ENCODE assay signal across 21 mouse cellular contexts in genomic region chr4:128889752-128890630, GRCm38 (mm10). TPM values are rescaled to one million over a fixed set of nuclear protein-coding genes. Genes with fewer than 3 reads are reported as not detected.
DNase-seq lines count a peak whose midpoint lies in the region; ATAC-seq and TF ChIP-seq lines count a peak whose summit lies in the region.
"Had no signal": no experiment of that assay in that cellular context is flagged by ENCODE, and none has a peak within 500 bp of the region (broad histone marks: within the 10 kb centered on the region; RNA-seq: fewer than 3 reads in every experiment).

No protein-coding gene starts in this region.

- ATAC-seq in hindbrain, embryonic 16.5 days: no peak
- ATAC-seq in forebrain, embryonic 16.5 days: no peak
- ATAC-seq: intestine, embryonic 16.5 days had no signal

- no peak for TF ChIP-seq POLR2A in cerebellum, adult 2 months (IDR thresholded peaks at IDR 0.05; ENCODE audit: borderline replicate concordance, insufficient read depth, low read length)

- peaks cover 17% of the 10 kb centered on the region for H3K27me3 ChIP-seq in hindbrain, embryonic 10.5 days (ENCODE audit: insufficient read depth, poor library complexity, severe bottlenecking)
- no peaks in the 10 kb centered on the region for H3K27me3 ChIP-seq in hindbrain, embryonic 16.5 days (replicated peaks; ENCODE audit: control insufficient read depth, insufficient read depth, low read length)
- no peaks in the 10 kb centered on the region for H3K27me3 ChIP-seq in cerebellum, adult 2 months (ENCODE audit: control insufficient read depth, insufficient read depth, low read length)
- no peaks in the 10 kb centered on the region for H3K27me3 ChIP-seq in forebrain, embryonic 16.5 days (replicated peaks; ENCODE audit: control insufficient read depth, insufficient read depth, low read length)
- H3K27me3 ChIP-seq: embryonic facial prominence, embryonic 15.5 days; heart, embryonic 12.5 days; hindbrain, embryonic 15.5 days; kidney, embryonic 15.5 days; limb, embryonic 15.5 days; neural tube, embryonic 12.5 days had no signal

- H3K4me1 ChIP-seq in hindbrain, embryonic 10.5 days (replicated peaks): peaks cover 67% of the 10 kb centered on the region
- H3K4me1 ChIP-seq in hindbrain, embryonic 16.5 days (ENCODE audit: control insufficient read depth, insufficient read depth, low read depth, low read length): peaks cover 48% of the 10 kb centered on the region
- H3K4me1 ChIP-seq in cerebellum, adult 2 months (ENCODE audit: control insufficient read depth, insufficient read depth, low read length): peaks cover 78% of the 10 kb centered on the region
- peaks cover 27% of the 10 kb centered on the region for H3K4me1 ChIP-seq in forebrain, embryonic 16.5 days (replicated peaks; ENCODE audit: control insufficient read depth, insufficient read depth, low read length)
- H3K4me1 ChIP-seq: liver, embryonic 15.5 days had no signal

- no peak for DNase-seq in hindbrain, embryonic 10.5 days (ENCODE audit: low spot score)
- peak; percentile 33 to 53 for DNase-seq in cerebellum, adult 2 months
- peak; percentile 63 for DNase-seq in cerebellum, adult 9-10 months
- DNase-seq in lung, postnatal 14 days: peak; percentile 28
- DNase-seq in embryo, embryonic 10.5 days (ENCODE audit: low spot score): no peak
- DNase-seq: heart, adult 11 months; heart, postnatal 14 days; layer of hippocampus, postnatal 36 days; right cerebral cortex, postnatal 14 days; thymus, postnatal 36 days had no signal

- no peaks in the 10 kb centered on the region for H3K9me3 ChIP-seq in hindbrain, embryonic 10.5 days
- no peaks in the 10 kb centered on the region for H3K9me3 ChIP-seq in hindbrain, embryonic 16.5 days (ENCODE audit: control insufficient read depth, low read length)
- H3K9me3 ChIP-seq in forebrain, embryonic 16.5 days (ENCODE audit: control insufficient read depth, low read length): no peaks in the 10 kb centered on the region
- H3K9me3 ChIP-seq: embryonic facial prominence, embryonic 15.5 days; heart, embryonic 12.5 days; hindbrain, embryonic 15.5 days; kidney, embryonic 15.5 days; limb, embryonic 15.5 days; liver, embryonic 15.5 days; midbrain, embryonic 12.5 days; neural tube, embryonic 12.5 days had no signal

- no peak overlapping the region for H3K9ac ChIP-seq in hindbrain, embryonic 16.5 days (ENCODE audit: low read depth, low read length)
- no peak overlapping the region for H3K9ac ChIP-seq in forebrain, embryonic 16.5 days (replicated peaks; ENCODE audit: low read depth, low read length)
- H3K9ac ChIP-seq: embryonic facial prominence, embryonic 15.5 days; heart, embryonic 12.5 days; hindbrain, embryonic 15.5 days; kidney, embryonic 15.5 days; limb, embryonic 15.5 days; liver, embryonic 15.5 days; midbrain, embryonic 12.5 days; neural tube, embryonic 12.5 days had no signal

- H3K4me3 ChIP-seq in hindbrain, embryonic 10.5 days: no peak overlapping the region
- no peak overlapping the region for H3K4me3 ChIP-seq in hindbrain, embryonic 16.5 days (ENCODE audit: low read length)
- no peak overlapping the region for H3K4me3 ChIP-seq in cerebellum, adult 2 months (replicated peaks; ENCODE audit: insufficient read depth, low read depth, low read length)
- H3K4me3 ChIP-seq in forebrain, embryonic 16.5 days (replicated peaks; ENCODE audit: low read length): no peak overlapping the region
- H3K4me3 ChIP-seq: embryonic facial prominence, embryonic 15.5 days; heart, embryonic 12.5 days; hindbrain, embryonic 15.5 days; kidney, embryonic 15.5 days; limb, embryonic 15.5 days; liver, embryonic 15.5 days; midbrain, embryonic 12.5 days; neural tube, embryonic 12.5 days had no signal

- no peak overlapping the region for H3K4me2 ChIP-seq in hindbrain, embryonic 16.5 days (ENCODE audit: low read length)
- H3K4me2 ChIP-seq in forebrain, embryonic 16.5 days (ENCODE audit: low read length): no peak overlapping the region
- H3K4me2 ChIP-seq: embryonic facial prominence, embryonic 15.5 days; heart, embryonic 12.5 days; hindbrain, embryonic 15.5 days; kidney, embryonic 15.5 days; limb, embryonic 15.5 days; liver, embryonic 15.5 days; midbrain, embryonic 12.5 days; neural tube, embryonic 12.5 days had no signal

- H3K27ac ChIP-seq in hindbrain, embryonic 10.5 days: peak overlapping the region; percentile 9; the same call in 1 of the 2 replicates
- no peak overlapping the region for H3K27ac ChIP-seq in hindbrain, embryonic 16.5 days (ENCODE audit: low read depth, low read length)
- peak overlapping the region; percentile 97 for H3K27ac ChIP-seq in cerebellum, adult 2 months (ENCODE audit: insufficient read depth, low read length)
- H3K27ac ChIP-seq in forebrain, embryonic 16.5 days (ENCODE audit: low read length): no peak overlapping the region
- H3K27ac ChIP-seq: embryonic facial prominence, embryonic 15.5 days; liver, embryonic 15.5 days; midbrain, embryonic 12.5 days; neural tube, embryonic 12.5 days had no signal

- 86% methylated on average over 12 of the region's 12 CpGs for WGBS in hindbrain, embryonic 10.5 days
- 89% methylated on average over 12 of the region's 12 CpGs for WGBS in hindbrain, embryonic 16.5 days
- 61% methylated on average over 12 of the region's 12 CpGs for WGBS in cerebellum, adult 2 months
- WGBS in forebrain, embryonic 16.5 days: 91% methylated on average over 12 of the region's 12 CpGs

- peaks cover 7% of the 10 kb centered on the region for H3K36me3 ChIP-seq in hindbrain, embryonic 10.5 days
- peaks cover 5% of the 10 kb centered on the region; the same call in 1 of the 2 replicates for H3K36me3 ChIP-seq in hindbrain, embryonic 16.5 days (ENCODE audit: control insufficient read depth, insufficient read depth, low read length)
- no peaks in the 10 kb centered on the region for H3K36me3 ChIP-seq in forebrain, embryonic 16.5 days (ENCODE audit: control insufficient read depth, insufficient read depth)
- H3K36me3 ChIP-seq: hindbrain, embryonic 15.5 days; liver, embryonic 15.5 days; midbrain, embryonic 12.5 days; neural tube, embryonic 12.5 days had no signal

- TF ChIP-seq CTCF in cerebellum, adult 2 months (IDR thresholded peaks at IDR 0.05; ENCODE audit: borderline replicate concordance, insufficient read depth, low read depth, low read length): no peak

RNA-seq across cellular contexts. Expression of gene Trim62, which starts 6.6 kb away (rescaled TPM):
- 12.1 and 14.5 TPM in 2 replicates for polyA plus RNA-seq in hindbrain, embryonic 10.5 days (2016; fragmentation: Nextera tagmentation; extraction: Ambion mirVana)
- 23.8 and 25.1 TPM in 2 replicates for polyA plus RNA-seq in hindbrain, embryonic 16.5 days (2015; fragmentation: Nextera tagmentation; extraction: Ambion mirVana)
- 107 and 129 TPM in 2 replicates for polyA plus RNA-seq in cerebellum, adult 2 months (2012; rRNA removed)
- polyA plus RNA-seq in forebrain, embryonic 16.5 days (2015; fragmentation: Nextera tagmentation; extraction: Ambion mirVana): 9.3 and 10.9 TPM in 2 replicates

Comparison
In these comparisons a context has a peak if more than half of its experiments do, and no peak if none do; other contexts are left out.
1. H3K27ac ChIP-seq: peak in hindbrain, embryonic 10.5 days (single experiment) and cerebellum, adult 2 months (single experiment); none in hindbrain, embryonic 16.5 days (single experiment) and forebrain, embryonic 16.5 days (single experiment).
2. DNase-seq: peak in cerebellum, adult 2 months (2 of 2), cerebellum, adult 9-10 months (single experiment) and lung, postnatal 14 days (single experiment); none in hindbrain, embryonic 10.5 days (single experiment) and embryo, embryonic 10.5 days (single experiment).